Mouse (Mus musculus) layer of hippocampus, adult 9-11 months (tissue): Measurements from ENCODE around the gene Akap6.

ENCODE experiments used
- DNase-seq: peaks from one replicate; pipeline ENCODE4 v3.0.0; 2022

Gene Akap6

GRCm38 (mm10) chr12:53060903-53061302 lies 361.7 kb downstream of the Akap6 start:
- no peak for DNase-seq

- no peak for DNase-seq
Measured at GRCm38 (mm10) chr12:53061466-53062124, 362.4 kb downstream of the Akap6 start.

- no peak for DNase-seq
Measured at GRCm38 (mm10) chr12:53063003-53063402, 363.8 kb downstream of the Akap6 start.

- no peak for DNase-seq
Measured at GRCm38 (mm10) chr12:53064241-53064760, 365.1 kb downstream of the Akap6 start.

- no peak for DNase-seq
Measured at GRCm38 (mm10) chr12:53065031-53065785, 366.0 kb downstream of the Akap6 start.

- DNase-seq, result no peak
Measured at GRCm38 (mm10) chr12:53066321-53066720, 367.1 kb downstream of the Akap6 start.

GRCm38 (mm10) chr12:53070907-53071306 lies 371.7 kb downstream of the Akap6 start:
- DNase-seq, result no peak

- no peak for DNase-seq
Measured at GRCm38 (mm10) chr12:53076595-53077400, 377.6 kb downstream of the Akap6 start.

- DNase-seq, result no peak
Measured at GRCm38 (mm10) chr12:53085789-53086188, 386.6 kb downstream of the Akap6 start.

GRCm38 (mm10) chr12:53112276-53112675 lies 413.1 kb downstream of the Akap6 start:
- no peak for DNase-seq

GRCm38 (mm10) chr12:53119352-53119751 lies 420.2 kb downstream of the Akap6 start:
- no peak for DNase-seq

- DNase-seq, result peak; percentile 53
Measured at GRCm38 (mm10) chr12:53124131-53124530, 424.9 kb downstream of the Akap6 start.

- no peak for DNase-seq
Measured at GRCm38 (mm10) chr12:53124696-53125095, 425.5 kb downstream of the Akap6 start.

- no peak for DNase-seq
Measured at GRCm38 (mm10) chr12:53125286-53125685, 426.1 kb downstream of the Akap6 start.

- no peak for DNase-seq
Measured at GRCm38 (mm10) chr12:53134196-53134595, 435.0 kb downstream of the Akap6 start.

- no peak for DNase-seq
Measured at GRCm38 (mm10) chr12:53137331-53137730, 438.1 kb downstream of the Akap6 start.

GRCm38 (mm10) chr12:53144122-53144695 lies 445.0 kb downstream of the Akap6 start:
- DNase-seq, result no peak

GRCm38 (mm10) chr12:53144760-53145159 lies 445.6 kb downstream of the Akap6 start:
- no peak for DNase-seq

GRCm38 (mm10) chr12:53145516-53145915 lies 446.3 kb downstream of the Akap6 start:
- DNase-seq, result no peak

GRCm38 (mm10) chr12:53146460-53147050 lies 447.4 kb downstream of the Akap6 start:
- peak; percentile 53 for DNase-seq

GRCm38 (mm10) chr12:53147696-53148095 lies 448.5 kb downstream of the Akap6 start:
- DNase-seq, result no peak

- no peak for DNase-seq
Measured at GRCm38 (mm10) chr12:53168189-53169003, 469.2 kb downstream of the Akap6 start.
